Mouse (Mus musculus) C2C12 (cell line): Measurements from ENCODE around the gene Galnt17.

Experiments
- CTCF ChIP-seq: IDR thresholded peaks from one replicate; pipeline ENCODE4 v1.5.1; 2011; ENCODE audit not compliant: control insufficient read depth, insufficient read depth, insufficient read length
- MAX ChIP-seq: IDR thresholded peaks from one replicate; pipeline ENCODE4 v1.6.1; 2011; ENCODE audit warnings: mild to moderate bottlenecking, control low read depth
- MYOD1 ChIP-seq: IDR thresholded peaks from one replicate; pipeline ENCODE4 v1.6.1; 2011; ENCODE audit warnings: low read depth; ENCODE audit not compliant: control insufficient read depth, insufficient read length

GRCm38 (mm10) chr5:131239813-131240212, 68.5 kb downstream of the Galnt17 start:
- no peak for TF ChIP-seq CTCF
- no peak for TF ChIP-seq MYOD1
- no peak for TF ChIP-seq MAX
